Mouse (Mus musculus): ENCODE measurements around the gene Ccr5.

- no peak for TF ChIP-seq CTCF (IDR thresholded peaks at IDR 0.05; ENCODE audit: low read depth, low read length)
- no peak for TF ChIP-seq EP300 (IDR thresholded peaks at IDR 0.05; ENCODE audit: insufficient read depth, low read depth, low read length)
- no peak for TF ChIP-seq POLR2A (IDR thresholded peaks at IDR 0.05; ENCODE audit: insufficient read depth, low read length)
These were observed 30.9 kb upstream of the Ccr5 start for GRCm38 (mm10) chr9:124090441-124090840.
